In the genomic region with DNA sequence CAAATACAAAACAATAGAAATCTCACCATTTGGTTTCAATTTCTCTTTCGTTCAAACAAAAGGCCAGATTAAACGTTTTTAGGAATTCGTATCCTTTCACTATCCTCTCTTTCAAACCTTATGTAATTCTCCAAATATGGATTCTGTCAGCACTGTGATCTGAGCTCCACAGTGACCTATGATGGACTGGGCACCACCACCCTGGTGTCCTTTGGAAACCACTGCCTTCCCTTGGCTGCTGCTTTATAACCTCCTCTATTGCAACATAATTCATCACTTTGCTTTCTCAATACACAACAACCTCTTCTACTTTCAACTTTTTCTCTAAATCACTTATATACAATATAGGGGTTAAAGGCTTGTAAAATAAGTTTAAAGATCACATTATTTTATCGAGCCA, we compare ENCODE assay signal across 32 mouse cellular contexts. TPM values are rescaled to one million over a fixed set of nuclear protein-coding genes. Genes with fewer than 3 reads are reported as not detected.
A peak's percentile ranks its signal among the peaks of the same experiment; 100 is the strongest.
DNase-seq lines count a peak whose midpoint lies in the region; ATAC-seq lines count a peak whose summit lies in the region.
"Had no signal": no experiment of that assay in that cellular context is flagged by ENCODE, and none has a peak within 500 bp of the region (broad histone marks: within the 10 kb centered on the region; RNA-seq: fewer than 3 reads in every experiment).

No protein-coding gene starts in this region.

- no peak overlapping the region for H3K9ac ChIP-seq in liver, embryonic 13.5 days
- H3K9ac ChIP-seq: embryonic facial prominence, embryonic 13.5 days; forebrain, embryonic 12.5 days; heart, embryonic 15.5 days; hindbrain, embryonic 14.5 days; neural tube, embryonic 15.5 days had no signal

- no peak overlapping the region for H3K27ac ChIP-seq in liver, embryonic 13.5 days
- H3K27ac ChIP-seq: embryonic facial prominence, embryonic 13.5 days; forebrain, embryonic 12.5 days; heart, embryonic 15.5 days; hindbrain, embryonic 14.5 days; kidney, postnatal 0 days; neural tube, embryonic 15.5 days had no signal

- intact Hi-C loops in heart, postnatal 10 days (cut with DNase I) = no loop called here
- intact Hi-C loops in left cerebral cortex, postnatal 10 days (cut with DNase I) = no loop called here

- no peak overlapping the region for H3K4me3 ChIP-seq in liver, embryonic 13.5 days (replicated peaks)
- H3K4me3 ChIP-seq: embryonic facial prominence, embryonic 13.5 days; erythroblast, embryonic 14.5 days; forebrain, embryonic 12.5 days; heart, embryonic 15.5 days; neural tube, embryonic 15.5 days had no signal

- ATAC-seq in liver, embryonic 13.5 days (ENCODE audit: low read depth) = peak; percentile 77
- ATAC-seq: inflammation-experienced regulatory T-cells, adult 6 months had no signal

- no peaks in the 10 kb centered on the region for H3K9me3 ChIP-seq in liver, embryonic 13.5 days (replicated peaks)
- H3K9me3 ChIP-seq: embryonic facial prominence, embryonic 13.5 days; forebrain, embryonic 12.5 days; heart, embryonic 15.5 days; neural tube, embryonic 15.5 days had no signal

- H3K4me2 ChIP-seq in liver, embryonic 13.5 days = no peak overlapping the region
- H3K4me2 ChIP-seq: embryonic facial prominence, embryonic 13.5 days; forebrain, embryonic 12.5 days; heart, embryonic 15.5 days; hindbrain, embryonic 14.5 days; midbrain, embryonic 11.5 days; neural tube, embryonic 15.5 days had no signal

- peak; percentile 7 to 25 for DNase-seq in heart, adult 18-20 months
- no peak for DNase-seq in heart, postnatal 10 days
- DNase-seq in adrenal gland, postnatal 10 days = peak; percentile 42
- no peak for DNase-seq in liver, embryonic 13.5 days
- DNase-seq in skeletal muscle tissue, adult 2 months (ENCODE audit: low read depth, low spot score) = peak; percentile 48
- DNase-seq in layer of hippocampus, adult 8-10 months (ENCODE audit: low spot score in 2 of 2) = no peak
- DNase-seq in left cerebral cortex, postnatal 10 days (ENCODE audit: extremely low spot score in 1 of 2, low spot score in 2 of 2) = no peak
- DNase-seq: cerebellum, adult 2 months; cerebellum, postnatal 25 days; embryo, embryonic 11 days; gastrocnemius, postnatal 36 days; heart, postnatal 4 days; kidney, adult 18-20 months; lung, adult 2 months; lung, postnatal 14 days; right cerebral cortex, adult 18-20 months; right cerebral cortex, postnatal 4 days; thymus, adult 2 months had no signal

- no peaks in the 10 kb centered on the region for H3K27me3 ChIP-seq in liver, embryonic 13.5 days
- H3K27me3 ChIP-seq: embryonic facial prominence, embryonic 13.5 days; forebrain, embryonic 12.5 days; heart, embryonic 15.5 days; neural tube, embryonic 15.5 days had no signal

- 64% methylated on average over 4 of the region's 4 CpGs for WGBS in liver, embryonic 13.5 days (ENCODE audit: insufficient replicate concordance)

- no peaks in the 10 kb centered on the region for H3K36me3 ChIP-seq in liver, embryonic 13.5 days
- H3K36me3 ChIP-seq: embryonic facial prominence, embryonic 13.5 days; forebrain, embryonic 12.5 days; heart, embryonic 15.5 days; neural tube, embryonic 15.5 days had no signal

- H3K4me1 ChIP-seq in liver, embryonic 13.5 days (replicated peaks) = no peaks in the 10 kb centered on the region
- H3K4me1 ChIP-seq: embryonic facial prominence, embryonic 13.5 days; forebrain, embryonic 12.5 days; heart, embryonic 15.5 days; neural tube, embryonic 15.5 days had no signal

RNA-seq across cellular contexts. Expression of gene Amy1, which starts 31.9 kb away (rescaled TPM):
- total RNA-seq in heart, adult 18-20 months (2021) = 10 to 100 TPM in 1 of 2 experiments, 1 to 10 TPM in 1; 7.7 to 13.9 TPM
- 1 to 10 TPM; 1.2 to 1.8 TPM for total RNA-seq in heart, postnatal 10 days (2021)
- 10 to 100 TPM; 33.0 to 60.6 TPM for total RNA-seq in adrenal gland, postnatal 10 days (2021)
- polyA plus RNA-seq in liver, embryonic 13.5 days (2015; fragmentation: Nextera tagmentation; extraction: Ambion mirVana) = 6.5 and 7.3 TPM in 2 replicates
- 10 to 100 TPM; 13.5 to 15.3 (median 14.8) TPM for total RNA-seq in layer of hippocampus, adult 8-10 months (2022)
- 10 to 100 TPM; 11.2 to 15.1 TPM for total RNA-seq in left cerebral cortex, postnatal 10 days (2021)
- polyA plus RNA-seq: erythroblast, embryonic 14.5 days had no signal

RNA-seq across cellular contexts. Expression of gene Amy2a1, which starts 42.4 kb away (rescaled TPM):
- not detected for total RNA-seq in heart, adult 18-20 months (2021)
- not detected for total RNA-seq in heart, postnatal 10 days (2021)
- total RNA-seq in adrenal gland, postnatal 10 days (2021) = not detected
- 1.6 and 4.7 TPM in 2 replicates for polyA plus RNA-seq in liver, embryonic 13.5 days (2015; fragmentation: Nextera tagmentation; extraction: Ambion mirVana)
- not detected for total RNA-seq in layer of hippocampus, adult 8-10 months (2022)
- not detected for total RNA-seq in left cerebral cortex, postnatal 10 days (2021)
- total RNA-seq: gastrocnemius, postnatal 36 days; heart, postnatal 4 days; layer of hippocampus, postnatal 25 days; megakaryocyte progenitor cell, adult 5-6 weeks; midbrain, postnatal 0 days had no signal
- polyA plus RNA-seq: C2C12; embryonic facial prominence, embryonic 13.5 days; erythroblast, embryonic 14.5 days; forebrain, embryonic 12.5 days; hindbrain, embryonic 14.5 days; inflammation-experienced regulatory T-cells, adult 6 months; kidney, postnatal 0 days; limb, embryonic 11.5 days; lung, adult 2 months; midbrain, embryonic 11.5 days; midbrain, postnatal 0 days; neural tube, embryonic 15.5 days; thymus, adult 2 months had no signal

RNA-seq across cellular contexts. Expression of gene Rnpc3, which starts 55.4 kb away (rescaled TPM):
- 10 to 100 TPM in 1 of 2 experiments, 1 to 10 TPM in 1; 8.8 to 10.8 TPM for total RNA-seq in heart, adult 18-20 months (2021)
- total RNA-seq in heart, postnatal 10 days (2021) = 10 to 100 TPM; 15.4 to 15.7 TPM
- total RNA-seq in adrenal gland, postnatal 10 days (2021) = 10 to 100 TPM; 21.1 to 25.6 TPM
- 18.5 and 24.3 TPM in 2 replicates for polyA plus RNA-seq in liver, embryonic 13.5 days (2015; fragmentation: Nextera tagmentation; extraction: Ambion mirVana)
- 10 to 100 TPM; 28.3 to 35.3 (median 32.7) TPM for total RNA-seq in layer of hippocampus, adult 8-10 months (2022)
- 10 to 100 TPM; 27.8 to 30.4 TPM for total RNA-seq in left cerebral cortex, postnatal 10 days (2021)

Comparison
In these comparisons a context has a peak if more than half of its experiments do, and no peak if none do; other contexts are left out.
1. DNase-seq: peak in heart, adult 18-20 months (2 of 2), adrenal gland, postnatal 10 days (single experiment) and skeletal muscle tissue, adult 2 months (single experiment); none in heart, postnatal 10 days (0 of 2), liver, embryonic 13.5 days (single experiment), layer of hippocampus, adult 8-10 months (0 of 2) and left cerebral cortex, postnatal 10 days (0 of 2).